Mouse (Mus musculus) cerebellum, postnatal 14 days (tissue): ENCODE results near the gene Snx25.

ENCODE experiments used
- DNase-seq, 2 experiments: peaks; one replicate each; pipeline ENCODE4 v3.0.0; 2021; ENCODE audit warnings: mixed read lengths in 2 of 2

Snx25 gene

GRCm38 (mm10) chr8:46152064-46153031 is at the start of gene Snx25:
Gene Snx25, minus strand, starts transcription at chr8:46152159.
- DNase-seq, result peak; percentile 98

- DNase-seq, result no peak
Measured at GRCm38 (mm10) chr8:46197673-46198072, 45.7 kb upstream of the Snx25 start.

DNA sequence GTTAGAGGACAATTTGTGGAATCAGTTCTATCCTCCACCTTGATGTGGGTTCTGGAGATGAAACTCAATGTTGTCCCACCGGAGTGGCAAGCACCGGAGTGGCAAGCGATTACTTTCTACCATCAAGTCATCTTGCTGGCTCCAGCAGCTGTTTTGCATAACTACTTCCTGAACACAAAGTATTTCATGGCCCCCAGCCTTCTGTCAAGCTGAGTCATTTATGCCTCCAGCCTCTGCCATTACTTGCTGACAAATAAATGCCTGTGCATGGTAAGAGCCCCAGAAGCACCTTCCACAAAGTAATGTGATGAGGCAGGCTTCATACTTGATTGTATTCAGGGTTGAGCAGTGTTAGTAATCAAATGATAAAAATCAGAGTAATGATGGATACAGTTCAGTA is 44.9 kb upstream of the Snx25 start:
- no peak for DNase-seq

GRCm38 (mm10) chr8:46193100-46193499 is 41.1 kb upstream of the Snx25 start:
- DNase-seq, result no peak

GRCm38 (mm10) chr8:46185361-46185760 is 33.4 kb upstream of the Snx25 start:
- peak; percentile 72 to 82 for DNase-seq

GRCm38 (mm10) chr8:46180136-46180535 is 28.2 kb upstream of the Snx25 start:
- no peak for DNase-seq

DNA sequence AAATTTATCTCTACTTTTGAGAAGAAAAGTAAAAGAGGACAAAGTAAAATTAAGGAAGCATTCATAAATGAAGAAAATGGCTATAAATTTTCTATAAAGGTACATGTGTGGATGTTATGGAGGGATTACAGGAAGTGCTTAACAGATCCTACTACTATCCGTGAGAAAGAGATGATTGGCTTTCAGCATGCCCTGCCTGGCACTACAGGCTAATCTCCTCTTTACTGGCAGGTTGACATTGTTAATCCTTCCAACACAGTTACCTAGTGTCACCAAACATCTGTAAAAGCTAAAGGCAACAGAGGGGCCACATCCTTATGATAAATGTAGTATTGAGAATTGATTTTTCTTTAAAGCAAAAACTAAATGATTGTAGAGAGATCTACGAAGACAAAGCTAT is 21.7 kb upstream of the Snx25 start:
- DNase-seq, result no peak

DNA sequence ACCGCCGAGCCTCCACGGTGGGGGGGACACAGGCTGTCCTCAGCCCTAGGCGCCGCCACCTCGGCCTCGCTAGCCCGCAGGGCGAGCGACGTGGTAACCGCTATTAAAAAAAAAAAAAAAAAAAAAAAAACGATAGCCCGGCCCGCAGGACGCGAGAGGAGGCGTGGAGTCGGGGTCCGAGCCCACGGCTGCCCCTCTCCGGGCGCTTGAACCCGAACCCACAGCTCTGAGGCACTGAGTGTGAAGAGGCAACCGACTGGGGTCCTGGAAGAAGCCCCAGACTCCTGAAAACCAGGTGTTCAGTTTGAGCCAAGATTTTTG is 11.9 kb upstream of the Snx25 start:
- no peak for DNase-seq

- DNase-seq, result peak; percentile 98 to 99
Measured at GRCm38 (mm10) chr8:46162953-46163869, 11.3 kb upstream of the Snx25 start.

DNA sequence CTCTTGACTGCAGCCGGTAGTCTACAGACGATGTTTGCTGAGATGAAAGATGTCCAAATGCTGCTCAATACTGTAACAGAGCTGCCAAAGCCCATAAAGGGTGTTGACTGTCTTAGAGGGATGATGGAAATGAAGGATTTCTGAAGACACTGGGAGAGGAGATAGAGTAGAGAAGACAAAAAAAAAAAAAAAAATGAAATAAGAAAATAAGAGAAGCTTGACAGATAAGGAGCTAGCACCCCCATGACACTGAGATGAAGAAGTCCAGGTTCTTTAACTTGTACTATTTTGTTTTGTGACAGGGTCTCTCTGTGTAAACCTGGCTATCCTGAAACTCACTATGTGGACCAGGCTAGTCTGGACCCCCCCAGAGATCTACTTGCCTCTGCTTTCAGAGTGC is 1.1 kb upstream of the Snx25 start:
- DNase-seq, result no peak

GRCm38 (mm10) chr8:46151202-46152062 is 527 bp downstream of the Snx25 start, which contains the start of gene Cfap97:
Gene Cfap97, plus strand, starts transcription at chr8:46151771.
- DNase-seq, result peak; percentile 76 to 80

- DNase-seq, result no peak
Measured at GRCm38 (mm10) chr8:46149782-46150181, 2.2 kb downstream of the Snx25 start.

- peak; percentile 32 to 38 for DNase-seq
Measured at GRCm38 (mm10) chr8:46149306-46149705, 2.7 kb downstream of the Snx25 start.

DNA sequence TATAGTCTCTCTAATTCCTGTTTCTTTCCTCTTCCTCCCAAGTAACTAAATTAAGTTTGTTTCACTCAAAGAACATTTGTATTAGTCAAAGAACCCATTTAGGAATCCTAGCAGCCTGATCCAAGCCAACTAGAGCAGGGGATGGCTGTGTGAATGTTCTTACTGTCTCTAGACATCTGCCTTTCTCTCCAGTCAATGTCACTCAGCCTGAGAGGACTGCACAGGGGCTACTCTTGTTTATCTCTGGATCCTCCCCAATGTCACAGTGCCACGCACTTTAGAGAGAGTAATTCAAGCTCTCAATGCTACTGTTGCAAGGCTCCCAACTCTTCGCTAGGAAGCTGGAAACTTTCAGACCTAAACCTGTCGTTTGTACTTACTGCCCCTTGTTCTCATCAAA is 5.8 kb downstream of the Snx25 start:
- DNase-seq, result no peak

DNA sequence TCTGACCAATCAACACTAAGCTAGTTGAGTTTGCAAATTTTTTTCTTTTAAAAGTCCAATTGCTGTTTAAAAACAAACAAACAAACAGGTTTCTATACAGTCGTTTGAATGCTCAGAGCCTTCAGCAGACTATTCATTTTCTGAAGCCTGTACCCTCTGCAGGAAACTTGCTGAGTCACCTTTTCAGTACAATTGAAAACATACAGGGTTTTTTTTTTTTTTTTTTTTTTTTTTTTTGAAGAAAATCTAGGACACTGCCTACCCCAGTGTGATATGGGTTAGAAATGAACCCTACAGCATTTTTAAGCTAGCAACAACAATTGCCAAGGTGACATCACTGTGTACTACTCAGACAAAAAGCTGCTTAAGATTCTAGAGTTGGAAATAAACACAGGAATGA is 8.0 kb downstream of the Snx25 start:
- no peak for DNase-seq

- DNase-seq, result no peak
Measured at GRCm38 (mm10) chr8:46143470-46143869, 8.5 kb downstream of the Snx25 start.

GRCm38 (mm10) chr8:46142498-46143081 is 9.4 kb downstream of the Snx25 start:
- DNase-seq, result no peak

- DNase-seq, result no peak
Measured at GRCm38 (mm10) chr8:46141688-46142087, 10.3 kb downstream of the Snx25 start.

DNA sequence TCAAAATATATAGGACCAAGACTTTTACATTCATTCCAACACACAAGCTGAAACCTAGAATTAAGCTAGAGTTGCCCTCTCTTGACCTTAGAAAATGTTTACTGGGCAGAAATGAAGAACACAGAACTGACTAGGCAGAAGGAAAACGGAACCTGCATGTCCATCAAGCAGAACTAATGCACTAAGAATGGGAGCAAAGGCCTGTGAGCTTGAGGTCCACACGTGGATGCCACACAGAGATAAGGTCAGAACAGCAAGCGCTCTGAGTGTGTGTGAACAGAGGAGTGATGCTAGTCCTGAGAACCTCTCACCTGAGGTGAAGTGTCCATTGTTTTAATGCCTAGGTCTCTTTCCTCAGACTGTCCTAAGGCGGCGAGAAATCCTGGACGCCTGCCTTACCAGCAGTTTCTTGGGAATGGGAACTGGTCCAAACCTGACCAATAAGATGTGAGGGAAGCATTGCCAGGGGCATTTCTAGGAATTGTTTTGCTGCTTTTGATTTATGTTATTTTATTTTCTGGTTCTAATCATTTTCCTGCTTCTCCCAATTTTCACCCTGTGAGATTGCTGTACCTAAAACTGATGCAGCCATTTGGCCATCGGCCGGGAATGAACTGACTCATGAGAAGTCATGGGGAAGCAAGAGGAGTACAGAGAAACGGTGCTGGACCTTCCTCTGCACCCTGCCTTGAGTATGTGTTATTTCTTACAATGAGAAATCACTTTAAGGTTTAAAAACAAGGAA is 11.4 kb downstream of the Snx25 start:
- DNase-seq, result peak in 1 of 2 experiments; percentile 30

DNA sequence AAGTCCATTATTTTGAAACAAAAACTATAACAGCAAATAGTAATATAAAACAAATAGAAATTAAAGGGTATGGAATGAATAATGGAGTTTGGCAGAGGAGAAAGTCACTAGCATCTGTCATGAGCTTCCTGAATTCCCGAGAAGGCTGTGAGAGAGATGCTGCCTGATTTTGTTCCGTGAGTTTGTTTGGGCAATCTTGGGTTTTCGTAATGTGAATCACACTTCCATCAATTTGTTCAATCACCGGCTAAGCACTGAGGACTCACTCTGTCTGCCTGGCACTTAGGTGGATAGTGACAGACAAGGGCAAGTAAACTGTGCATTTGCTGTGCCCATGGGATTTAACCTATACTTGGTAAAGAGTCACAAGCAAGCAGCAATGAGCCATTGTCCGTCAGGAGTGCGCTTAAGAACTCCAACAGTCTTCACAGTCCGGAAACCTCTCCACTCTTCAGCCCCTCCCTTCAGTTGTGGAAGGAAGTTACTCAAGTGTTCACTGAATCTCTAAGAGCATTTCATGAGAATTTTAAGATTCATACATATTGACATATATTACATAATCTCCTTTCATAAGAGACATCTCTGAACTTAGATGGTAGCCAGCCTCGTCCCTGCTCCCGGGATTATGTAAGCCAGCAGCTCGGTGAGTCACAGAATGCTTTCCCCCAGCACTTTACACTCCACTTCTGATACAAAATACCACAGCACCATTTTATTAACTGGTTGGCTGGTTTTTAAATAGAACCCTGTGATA is 13.9 kb downstream of the Snx25 start:
- no peak for DNase-seq

DNA sequence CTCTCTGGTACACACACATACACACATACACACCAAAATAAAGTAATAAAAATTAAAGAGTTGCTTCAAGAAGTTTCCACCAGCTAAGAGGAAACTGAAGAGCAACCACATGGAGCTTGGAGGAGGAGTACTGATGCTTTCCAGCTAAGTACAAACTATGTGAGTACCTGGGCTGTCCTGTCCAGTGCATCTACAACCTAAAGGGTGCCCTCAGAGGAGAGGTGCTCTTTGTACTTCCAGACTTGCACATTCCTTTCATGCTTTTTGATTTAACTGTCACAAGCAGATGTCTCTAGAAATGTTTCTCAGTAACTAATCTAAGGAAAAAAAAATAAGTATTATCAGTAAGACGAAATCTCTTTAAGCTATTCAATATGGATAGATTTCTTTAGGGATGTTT is 14.6 kb downstream of the Snx25 start:
- DNase-seq, result no peak
